Mouse (Mus musculus): ENCODE data around the gene Pdzrn3.

GRCm38 (mm10) chr6:101198284-101198942, 179.3 kb downstream of the Pdzrn3 start:
- TF ChIP-seq MEF2A (IDR thresholded peaks at IDR 0.05; ENCODE audit: extremely low read depth, insufficient replicate concordance, low read depth, low read length, poor library complexity, severe bottlenecking) (no peak), CTCF (IDR thresholded peaks at IDR 0.05 in 2 of 3, conservative IDR thresholded peaks at IDR 0.05 in 1 of 3; ENCODE audit: control insufficient read depth in 1 of 3, insufficient read depth in 1 of 3, low read depth in 2 of 3, low read length in 3 of 3, poor library complexity in 1 of 3, severe bottlenecking in 1 of 3) (no peak), SIN3A (IDR thresholded peaks at IDR 0.05; ENCODE audit: low read length) (no peak)
